Mouse (Mus musculus): Measurements from ENCODE around the gene Tnrc6c. TPM values are rescaled to one million over a fixed set of nuclear protein-coding genes. Genes with fewer than 3 reads are reported as not detected.

Tnrc6c gene
- polyA plus RNA-seq, 1 experiment from 2014 or later, result 20.0 TPM

- no peak for DNase-seq (ENCODE audit: low spot score)
- H3K4me1 ChIP-seq (ENCODE audit: control insufficient read depth, insufficient read depth, low read length), result no peaks in the 10 kb centered on the region
- no peak overlapping the region for H3K4me3 ChIP-seq (ENCODE audit: low read depth, low read length)
- H3K36me3 ChIP-seq (ENCODE audit: control insufficient read depth, insufficient read depth, low read length), result peaks cover 96% of the 10 kb centered on the region
- WGBS, result 86% methylated on average over 6 of the region's 6 CpGs
- no peak overlapping the region for H3K27ac ChIP-seq (ENCODE audit: low read depth, low read length)
- H3K27me3 ChIP-seq (replicated peaks; ENCODE audit: control insufficient read depth, insufficient read depth, low read length), result no peaks in the 10 kb centered on the region
- ATAC-seq, result no peak
- no peak overlapping the region for H3K4me2 ChIP-seq (ENCODE audit: low read length)
- no peak overlapping the region for H3K9ac ChIP-seq (ENCODE audit: low read length)
- H3K9me3 ChIP-seq (replicated peaks; ENCODE audit: control insufficient read depth, low read length), result no peaks in the 10 kb centered on the region
Observed at GRCm38 (mm10) chr11:117751544-117751943, 97.5 kb downstream of the Tnrc6c start.

DNA sequence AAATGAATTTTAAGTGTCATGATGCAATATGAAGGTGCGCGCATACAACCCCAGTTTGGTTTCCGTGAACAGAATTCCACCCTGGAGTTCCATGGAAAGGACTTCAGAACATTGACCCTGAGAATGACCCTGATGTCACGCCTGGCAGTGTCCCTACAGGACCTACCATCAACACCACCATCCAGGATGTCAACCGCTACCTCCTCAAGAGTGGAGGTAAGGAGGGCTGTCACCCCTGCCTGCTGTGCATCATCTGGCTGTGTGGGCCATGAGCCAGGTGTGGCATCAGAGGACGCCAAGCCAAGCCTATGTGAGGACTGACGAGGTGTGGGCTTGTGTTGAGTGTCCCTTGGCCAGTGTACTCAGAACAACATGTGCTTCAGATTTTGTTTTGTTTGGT, 101.8 kb downstream of the Tnrc6c start:
- Histone ChIP-seq H3K9me3 (replicated peaks; ENCODE audit: control insufficient read depth, low read length) (no peaks in the 10 kb centered on the region), H3K27me3 (replicated peaks; ENCODE audit: control insufficient read depth, insufficient read depth, low read length) (no peaks in the 10 kb centered on the region), H3K4me1 (ENCODE audit: control insufficient read depth, insufficient read depth, low read length) (no peaks in the 10 kb centered on the region), H3K9ac (ENCODE audit: low read length) (no peak overlapping the region), H3K27ac (ENCODE audit: low read depth, low read length) (no peak overlapping the region), H3K36me3 (ENCODE audit: control insufficient read depth, insufficient read depth, low read length) (peaks cover 96% of the 10 kb centered on the region), H3K4me2 (ENCODE audit: low read length) (no peak overlapping the region), H3K4me3 (ENCODE audit: low read depth, low read length) (no peak overlapping the region)
- DNase-seq (ENCODE audit: low spot score) (no peak), ATAC-seq (no peak)
- WGBS, result 96% methylated on average over 7 of the region's 7 CpGs

- no peak for DNase-seq (ENCODE audit: low spot score)
- peaks cover 96% of the 10 kb centered on the region for H3K36me3 ChIP-seq (ENCODE audit: control insufficient read depth, insufficient read depth, low read length)
Observed at GRCm38 (mm10) chr11:117759267-117759666, 105.2 kb downstream of the Tnrc6c start.

GRCm38 (mm10) chr11:117760374-117761119, 106.5 kb downstream of the Tnrc6c start:
- H3K9me3 ChIP-seq (replicated peaks; ENCODE audit: control insufficient read depth, low read length), result no peaks in the 10 kb centered on the region
- H3K27ac ChIP-seq (ENCODE audit: low read depth, low read length), result no peak overlapping the region
- peaks cover 98% of the 10 kb centered on the region for H3K36me3 ChIP-seq (ENCODE audit: control insufficient read depth, insufficient read depth, low read length)
- no peaks in the 10 kb centered on the region for H3K4me1 ChIP-seq (ENCODE audit: control insufficient read depth, insufficient read depth, low read length)
- WGBS, result 88% methylated on average over 26 of the region's 26 CpGs
- no peak overlapping the region for H3K4me2 ChIP-seq (ENCODE audit: low read length)
- no peak overlapping the region for H3K4me3 ChIP-seq (ENCODE audit: low read depth, low read length)
- H3K27me3 ChIP-seq (replicated peaks; ENCODE audit: control insufficient read depth, insufficient read depth, low read length), result no peaks in the 10 kb centered on the region
- ATAC-seq, result no peak
- DNase-seq (ENCODE audit: low spot score), result no peak
- H3K9ac ChIP-seq (ENCODE audit: low read length), result no peak overlapping the region

More at GRCm38 (mm10) chr11:117759267-117759666, 105.2 kb downstream of the Tnrc6c start:
- Histone ChIP-seq H3K27me3 (replicated peaks; ENCODE audit: control insufficient read depth, insufficient read depth, low read length) (no peaks in the 10 kb centered on the region), H3K9ac (ENCODE audit: low read length) (no peak overlapping the region), H3K9me3 (replicated peaks; ENCODE audit: control insufficient read depth, low read length) (no peaks in the 10 kb centered on the region), H3K27ac (ENCODE audit: low read depth, low read length) (no peak overlapping the region), H3K4me1 (ENCODE audit: control insufficient read depth, insufficient read depth, low read length) (no peaks in the 10 kb centered on the region), H3K4me2 (ENCODE audit: low read length) (no peak overlapping the region), H3K4me3 (ENCODE audit: low read depth, low read length) (no peak overlapping the region)
- 98% methylated on average over 10 of the region's 10 CpGs for whole genome bisulfite sequencing
- no peak for ATAC-seq

DNA sequence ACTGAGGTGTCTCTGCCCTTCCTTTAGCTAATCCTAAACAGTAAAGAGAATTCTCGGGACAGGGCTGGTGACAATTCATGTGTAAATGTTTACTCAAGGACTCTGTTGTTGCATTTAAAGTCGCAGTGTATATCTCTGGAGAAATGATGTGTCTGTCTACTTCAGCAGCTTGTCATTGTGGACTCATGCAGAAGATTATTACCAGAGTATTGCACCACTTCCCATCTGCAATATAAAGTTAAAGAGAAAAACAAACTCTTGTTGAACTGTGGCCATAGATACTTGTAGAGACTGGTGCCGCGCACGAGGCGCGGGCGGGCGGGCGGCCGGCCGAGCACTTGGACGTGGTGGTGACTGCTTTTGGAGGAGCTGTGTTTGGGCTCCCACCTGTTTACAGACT, 107.7 kb downstream of the Tnrc6c start:
- peaks cover 96% of the 10 kb centered on the region for H3K36me3 ChIP-seq (ENCODE audit: control insufficient read depth, insufficient read depth, low read length)
- DNase-seq (ENCODE audit: low spot score), result no peak

GRCm38 (mm10) chr11:117762246-117762645, 108.2 kb downstream of the Tnrc6c start:
- Histone ChIP-seq H3K4me1 (ENCODE audit: control insufficient read depth, insufficient read depth, low read length) (no peaks in the 10 kb centered on the region), H3K27ac (ENCODE audit: low read depth, low read length) (no peak overlapping the region), H3K4me3 (ENCODE audit: low read depth, low read length) (no peak overlapping the region), H3K4me2 (ENCODE audit: low read length) (no peak overlapping the region), H3K36me3 (ENCODE audit: control insufficient read depth, insufficient read depth, low read length) (peaks cover 95% of the 10 kb centered on the region), H3K9ac (ENCODE audit: low read length) (no peak overlapping the region), H3K9me3 (replicated peaks; ENCODE audit: control insufficient read depth, low read length) (no peaks in the 10 kb centered on the region), H3K27me3 (replicated peaks; ENCODE audit: control insufficient read depth, insufficient read depth, low read length) (no peaks in the 10 kb centered on the region)
- DNase-seq (ENCODE audit: low spot score), result no peak
- no peak for ATAC-seq
- WGBS, result 91% methylated on average over 12 of the region's 12 CpGs

More for the DNA sequence above, 107.7 kb downstream of the Tnrc6c start:
- no peaks in the 10 kb centered on the region for H3K27me3 ChIP-seq (replicated peaks; ENCODE audit: control insufficient read depth, insufficient read depth, low read length)
- no peak overlapping the region for H3K9ac ChIP-seq (ENCODE audit: low read length)
- H3K4me2 ChIP-seq (ENCODE audit: low read length), result no peak overlapping the region
- no peak for ATAC-seq
- H3K4me1 ChIP-seq (ENCODE audit: control insufficient read depth, insufficient read depth, low read length), result no peaks in the 10 kb centered on the region
- H3K4me3 ChIP-seq (ENCODE audit: low read depth, low read length), result no peak overlapping the region
- WGBS, result 91% methylated on average over 13 of the region's 13 CpGs
- no peaks in the 10 kb centered on the region for H3K9me3 ChIP-seq (replicated peaks; ENCODE audit: control insufficient read depth, low read length)
- no peak overlapping the region for H3K27ac ChIP-seq (ENCODE audit: low read depth, low read length)

DNA sequence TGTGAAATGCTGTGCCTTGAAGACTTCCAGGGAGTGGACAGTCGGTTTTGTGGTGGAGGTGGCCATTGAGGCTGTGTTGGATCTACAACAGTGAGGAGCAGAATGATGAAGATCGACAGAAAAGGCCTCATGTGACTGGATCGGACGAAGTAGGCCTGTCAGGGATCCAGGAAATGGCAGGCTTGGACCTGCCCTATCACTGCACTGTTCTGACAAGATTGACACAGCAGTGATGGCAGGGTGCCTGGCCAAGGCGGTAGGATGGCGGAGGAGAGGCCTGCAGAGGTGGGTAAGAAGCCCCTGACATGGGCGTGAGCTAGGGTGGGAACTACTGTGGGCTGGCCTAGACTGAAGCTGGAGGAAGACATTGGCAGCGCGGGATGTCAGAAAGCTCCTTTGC, 110.2 kb downstream of the Tnrc6c start:
- H3K9ac ChIP-seq (ENCODE audit: low read length), result no peak overlapping the region
- 0 out of 2 replicates have a peak, but pooled peaks cover under 1% of the 10 kb centered on the region for H3K4me1 ChIP-seq (ENCODE audit: control insufficient read depth, insufficient read depth, low read length)
- 90% methylated on average over 9 of the region's 9 CpGs for WGBS
- no peak for DNase-seq (ENCODE audit: low spot score)
- H3K9me3 ChIP-seq (replicated peaks; ENCODE audit: control insufficient read depth, low read length), result no peaks in the 10 kb centered on the region
- H3K27ac ChIP-seq (ENCODE audit: low read depth, low read length), result no peak overlapping the region
- peaks cover 81% of the 10 kb centered on the region for H3K36me3 ChIP-seq (ENCODE audit: control insufficient read depth, insufficient read depth, low read length)
- H3K4me2 ChIP-seq (ENCODE audit: low read length), result no peak overlapping the region
- H3K4me3 ChIP-seq (ENCODE audit: low read depth, low read length), result no peak overlapping the region
- no peak for ATAC-seq
- no peaks in the 10 kb centered on the region for H3K27me3 ChIP-seq (replicated peaks; ENCODE audit: control insufficient read depth, insufficient read depth, low read length)

- DNase-seq (ENCODE audit: low spot score), result no peak
- H3K27me3 ChIP-seq (replicated peaks; ENCODE audit: control insufficient read depth, insufficient read depth, low read length), result no peaks in the 10 kb centered on the region
- H3K27ac ChIP-seq (ENCODE audit: low read depth, low read length), result no peak overlapping the region
- peaks cover 71% of the 10 kb centered on the region for H3K36me3 ChIP-seq (ENCODE audit: control insufficient read depth, insufficient read depth, low read length)
- H3K4me1 ChIP-seq (ENCODE audit: control insufficient read depth, insufficient read depth, low read length), result 0 out of 2 replicates have a peak, but pooled peaks cover 2% of the 10 kb centered on the region
- H3K9ac ChIP-seq (ENCODE audit: low read length), result no peak overlapping the region
- no peak overlapping the region for H3K4me2 ChIP-seq (ENCODE audit: low read length)
- 84% methylated on average over 5 of the region's 5 CpGs for WGBS
- H3K9me3 ChIP-seq (replicated peaks; ENCODE audit: control insufficient read depth, low read length), result no peaks in the 10 kb centered on the region
- no peak overlapping the region for H3K4me3 ChIP-seq (ENCODE audit: low read depth, low read length)
- ATAC-seq, result no peak
Observed at GRCm38 (mm10) chr11:117765361-117765760, 111.3 kb downstream of the Tnrc6c start.

DNA sequence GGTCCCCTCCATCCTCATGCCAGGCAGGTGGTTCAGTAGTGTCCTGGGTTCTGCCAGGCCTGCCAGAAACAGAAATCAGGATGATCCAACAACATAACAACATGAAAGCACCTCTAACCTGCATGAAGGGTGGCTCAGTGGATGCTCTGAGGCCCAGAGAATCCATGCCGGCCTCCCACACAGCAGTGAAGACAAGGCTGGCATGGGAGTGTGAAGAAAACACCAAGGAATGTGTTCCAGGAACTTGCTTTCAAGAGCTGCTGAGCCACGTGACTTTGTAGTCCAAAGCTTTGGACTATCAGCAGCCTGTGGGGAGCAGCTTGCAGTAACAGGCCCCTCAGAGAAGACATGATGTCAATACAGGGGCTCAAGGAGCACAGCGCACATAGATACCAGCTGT, 112.2 kb downstream of the Tnrc6c start:
- Histone ChIP-seq H3K9ac (ENCODE audit: low read length) (no peak overlapping the region), H3K27ac (ENCODE audit: low read depth, low read length) (no peak overlapping the region), H3K9me3 (replicated peaks; ENCODE audit: control insufficient read depth, low read length) (no peaks in the 10 kb centered on the region), H3K4me1 (ENCODE audit: control insufficient read depth, insufficient read depth, low read length) (0 out of 2 replicates have a peak, but pooled peaks cover 2% of the 10 kb centered on the region), H3K27me3 (replicated peaks; ENCODE audit: control insufficient read depth, insufficient read depth, low read length) (no peaks in the 10 kb centered on the region), H3K4me3 (ENCODE audit: low read depth, low read length) (no peak overlapping the region), H3K4me2 (ENCODE audit: low read length) (no peak overlapping the region), H3K36me3 (ENCODE audit: control insufficient read depth, insufficient read depth, low read length) (peaks cover 62% of the 10 kb centered on the region)
- no peak for DNase-seq (ENCODE audit: low spot score)
- WGBS, result 87% methylated on average over 3 of the region's 3 CpGs
- ATAC-seq, result no peak
